Mouse (Mus musculus) heart, adult 11 months (tissue): ENCODE measurements around the gene Lrch4.
A peak's percentile ranks its signal among the peaks of the same experiment; 100 is the strongest.

Experiments used
- DNase-seq: peaks from one replicate; pipeline ENCODE4 v3.0.0; 2022

The Lrch4 gene

GRCm38 (mm10) chr5:137653366-137653765, 24.4 kb downstream of the Lrch4 start:
- DNase-seq = no peak

GRCm38 (mm10) chr5:137654746-137655145, 25.8 kb downstream of the Lrch4 start:
- no peak for DNase-seq

DNA sequence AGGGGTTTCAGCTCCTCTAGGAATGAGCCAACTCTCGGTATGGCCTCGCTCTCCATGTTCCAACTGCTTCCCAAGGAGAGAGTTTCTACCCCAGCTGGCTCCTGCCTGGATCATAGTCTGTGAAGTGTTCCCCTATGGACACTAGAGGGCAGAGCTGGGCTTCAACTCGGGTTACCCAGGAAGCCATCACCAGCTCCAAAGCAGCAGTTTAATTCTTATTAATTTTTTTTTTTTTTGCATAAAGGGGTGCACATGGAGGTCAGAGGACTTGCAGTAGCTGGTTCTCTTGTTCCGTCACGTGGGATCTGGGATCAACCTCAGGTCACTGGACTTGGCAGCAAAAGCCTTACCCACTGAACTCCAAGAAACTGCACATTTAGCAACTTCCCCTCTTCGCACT, 28.1 kb downstream of the Lrch4 start:
- DNase-seq = peak; percentile 97

DNA sequence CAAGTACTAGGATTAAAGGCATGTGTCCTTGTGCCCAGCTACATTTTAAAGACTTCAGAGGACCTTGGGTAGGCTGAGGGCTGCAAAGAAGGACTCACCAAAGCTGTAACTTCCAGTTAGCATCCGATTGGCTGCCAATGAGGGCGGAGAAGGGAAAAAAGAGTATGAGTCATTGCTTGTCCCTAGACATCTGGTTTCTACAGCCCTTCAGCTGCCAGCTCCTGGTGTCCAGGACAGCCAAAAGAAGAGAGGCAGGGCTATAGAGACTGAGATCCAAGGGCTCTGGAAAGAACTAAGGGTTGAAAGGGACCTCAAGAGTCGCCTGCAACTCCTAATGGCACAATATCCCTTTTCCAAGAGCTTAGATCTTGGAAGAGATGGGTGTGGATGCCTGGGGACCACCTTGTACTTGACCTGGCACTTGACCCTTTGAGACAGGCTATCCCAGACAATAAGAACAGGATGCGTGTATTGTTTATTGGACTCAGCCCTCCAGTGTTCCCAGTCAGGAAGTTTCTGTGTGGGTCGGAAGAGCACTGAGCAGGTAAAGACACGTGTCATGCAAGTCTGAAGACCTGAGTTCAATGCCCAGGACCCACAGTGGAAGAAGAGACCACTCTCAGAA, 31.3 kb downstream of the Lrch4 start:
- DNase-seq = peak; percentile 99

DNA sequence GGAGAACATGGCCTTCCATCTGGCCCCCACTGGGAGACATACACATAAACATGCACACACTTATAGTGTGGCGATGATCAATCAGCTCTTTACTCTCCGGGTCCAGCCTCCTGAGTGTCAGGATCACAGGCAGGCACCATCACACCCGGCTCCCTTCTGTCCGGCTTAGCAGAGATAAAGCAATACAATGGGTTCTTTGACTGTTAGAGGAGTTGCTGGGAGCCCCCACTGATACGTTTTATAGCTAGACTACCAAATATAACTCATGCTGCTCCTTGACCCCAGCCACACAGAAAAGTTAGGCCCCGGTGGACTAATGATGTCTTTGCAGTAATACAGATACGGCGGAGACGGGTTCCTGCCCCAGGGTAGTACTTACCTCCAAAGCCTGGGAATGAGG, 34.1 kb downstream of the Lrch4 start:
- no peak for DNase-seq

- peak; percentile 96 for DNase-seq
Measured at GRCm38 (mm10) chr5:137668971-137669370, 40.0 kb downstream of the Lrch4 start.

DNA sequence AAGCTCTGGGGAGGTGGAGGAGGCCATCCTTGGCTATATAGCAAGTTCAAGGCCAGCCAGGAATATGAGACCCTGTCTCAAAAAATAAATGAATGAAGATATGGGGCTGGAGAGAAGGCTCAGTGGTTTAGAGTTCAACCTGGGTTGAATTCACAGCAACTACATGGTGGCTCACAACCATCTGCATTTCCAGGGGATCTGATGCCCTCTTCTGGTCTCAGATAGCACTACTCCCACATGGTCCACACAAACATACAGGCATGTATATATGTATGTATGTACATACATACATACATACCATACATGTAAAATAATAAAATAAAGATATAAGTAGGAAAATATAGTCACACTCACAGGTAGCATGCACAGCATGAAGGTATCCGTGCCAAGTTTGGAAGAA, 41.3 kb downstream of the Lrch4 start:
- DNase-seq = no peak

DNA sequence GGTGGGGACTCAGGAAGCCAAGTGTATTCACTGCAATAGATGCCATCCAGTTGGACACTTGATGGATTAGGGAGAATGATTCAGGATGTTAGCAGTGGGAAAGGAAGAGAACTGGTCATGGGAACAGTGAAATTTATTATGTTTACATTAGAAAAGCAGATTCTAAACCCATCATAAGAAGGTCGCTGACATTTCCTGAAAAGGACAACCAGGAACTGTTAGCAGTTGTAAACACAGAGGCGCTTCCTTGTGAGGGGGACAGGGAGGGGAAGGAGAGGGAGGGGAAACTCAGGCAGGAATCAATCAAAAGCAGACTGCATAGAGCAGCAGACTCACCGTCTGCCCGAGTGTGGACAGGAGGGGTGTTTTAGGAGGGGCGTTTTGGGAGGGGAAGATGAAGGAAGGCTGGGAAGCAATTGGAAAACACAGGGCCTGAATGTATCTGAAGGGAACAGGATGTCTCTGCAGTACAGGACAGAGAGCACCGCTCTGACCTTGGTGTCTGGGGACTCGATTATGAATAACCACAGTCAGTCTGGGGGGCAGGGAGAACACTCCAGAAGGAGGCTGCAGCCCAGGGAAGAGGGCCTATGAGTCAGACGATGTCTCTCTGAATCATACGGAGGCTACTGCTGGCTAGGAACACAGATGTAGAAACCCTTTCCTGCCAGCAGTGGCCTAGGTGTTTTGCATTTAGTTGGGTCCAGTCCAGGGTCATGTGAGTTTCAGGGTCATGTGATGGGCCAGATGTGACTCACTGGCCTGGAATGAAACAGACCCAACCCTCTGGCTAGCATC, 42.7 kb downstream of the Lrch4 start:
- DNase-seq = peak; percentile 99

DNA sequence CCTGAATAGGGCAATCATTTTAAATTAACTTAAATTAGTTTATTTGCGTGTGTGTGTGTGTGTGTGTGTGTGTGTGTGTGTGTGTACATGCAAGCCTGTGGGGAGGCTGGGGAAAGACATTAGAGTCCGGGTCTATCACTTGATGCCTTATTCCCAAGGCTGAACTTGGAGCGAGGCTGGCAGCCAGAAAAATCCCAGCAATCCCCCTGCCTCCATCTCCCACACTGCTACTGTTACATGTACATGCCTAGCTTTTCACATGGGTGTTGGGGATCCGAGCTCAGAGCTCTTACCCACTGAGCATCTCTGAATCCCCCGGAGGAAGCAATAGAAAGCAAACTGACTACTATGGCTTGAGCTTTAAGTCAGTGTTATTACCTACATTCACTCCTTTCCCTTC, 43.4 kb downstream of the Lrch4 start:
- peak; percentile 92 for DNase-seq

DNA sequence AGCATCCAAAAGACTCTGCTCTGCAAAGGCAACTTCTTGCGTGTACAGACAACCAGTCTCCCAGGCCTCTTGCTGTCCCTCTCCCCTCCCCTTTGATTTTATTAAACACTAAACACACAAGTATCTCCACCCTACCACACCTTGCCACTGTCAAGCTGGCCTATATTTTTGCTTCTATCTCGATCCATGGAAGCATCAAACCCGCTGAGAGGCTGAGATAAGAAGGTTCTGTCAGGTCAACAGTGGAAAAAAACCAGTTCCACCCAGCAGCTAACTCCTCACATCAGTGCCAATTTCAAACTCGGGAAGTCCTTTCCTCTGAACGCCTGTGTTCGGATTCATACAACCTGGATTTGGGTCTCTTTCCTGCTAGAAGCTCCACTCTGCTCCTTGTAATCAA, 44.1 kb downstream of the Lrch4 start:
- peak; percentile 85 for DNase-seq

GRCm38 (mm10) chr5:137674786-137675185, 45.9 kb downstream of the Lrch4 start:
- DNase-seq = no peak

- DNase-seq = no peak
Measured at GRCm38 (mm10) chr5:137677859-137678258, 48.9 kb downstream of the Lrch4 start.

GRCm38 (mm10) chr5:137678736-137679135, 49.8 kb downstream of the Lrch4 start:
- DNase-seq = peak; percentile 74

- no peak for DNase-seq
Measured at GRCm38 (mm10) chr5:137679726-137680125, 50.8 kb downstream of the Lrch4 start.

GRCm38 (mm10) chr5:137682526-137682925, 53.6 kb downstream of the Lrch4 start:
- no peak for DNase-seq

DNA sequence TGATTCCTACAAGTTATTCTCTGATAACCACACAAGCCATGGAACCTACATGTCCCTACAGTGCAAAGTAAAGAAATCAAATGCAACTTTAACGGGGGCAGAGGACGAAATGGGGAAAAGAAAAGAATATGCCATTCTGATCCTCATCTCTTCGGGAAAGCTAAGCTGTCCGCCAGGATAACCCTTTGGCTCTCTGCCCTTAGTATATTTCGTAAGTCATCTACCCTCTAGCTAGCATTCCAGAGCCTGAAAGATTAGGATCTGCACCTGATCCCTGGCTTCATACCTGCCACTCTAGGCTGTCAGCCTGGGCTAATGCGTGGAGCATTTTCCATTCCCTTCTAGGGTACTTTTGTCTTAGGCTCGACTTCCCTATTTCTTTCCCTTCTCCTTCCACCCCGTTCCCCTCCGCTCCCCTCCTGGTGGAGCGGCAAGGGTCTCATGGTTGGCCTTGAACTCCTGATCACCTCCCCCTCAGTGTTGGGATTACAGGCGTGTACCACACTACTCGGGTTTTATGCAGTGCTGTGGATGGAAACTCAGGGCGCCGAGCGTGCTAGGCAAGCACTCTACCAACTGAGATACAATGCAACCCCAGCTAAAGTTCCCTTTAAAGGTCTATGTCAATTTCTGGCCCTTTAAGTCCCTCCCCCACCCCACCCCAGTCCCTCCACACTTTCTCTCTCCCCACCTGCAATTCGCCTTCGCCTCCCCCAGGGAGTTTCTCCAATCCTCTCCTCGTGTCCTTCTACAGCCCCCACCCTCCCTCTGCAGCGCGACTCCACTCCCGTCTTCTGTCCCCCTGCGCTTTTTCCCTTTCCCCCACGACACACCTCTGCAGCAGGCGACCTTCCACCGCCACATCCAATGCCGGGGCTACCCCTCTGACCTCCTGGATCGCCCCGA, 54.7 kb downstream of the Lrch4 start:
- peak; percentile 95 for DNase-seq

DNA sequence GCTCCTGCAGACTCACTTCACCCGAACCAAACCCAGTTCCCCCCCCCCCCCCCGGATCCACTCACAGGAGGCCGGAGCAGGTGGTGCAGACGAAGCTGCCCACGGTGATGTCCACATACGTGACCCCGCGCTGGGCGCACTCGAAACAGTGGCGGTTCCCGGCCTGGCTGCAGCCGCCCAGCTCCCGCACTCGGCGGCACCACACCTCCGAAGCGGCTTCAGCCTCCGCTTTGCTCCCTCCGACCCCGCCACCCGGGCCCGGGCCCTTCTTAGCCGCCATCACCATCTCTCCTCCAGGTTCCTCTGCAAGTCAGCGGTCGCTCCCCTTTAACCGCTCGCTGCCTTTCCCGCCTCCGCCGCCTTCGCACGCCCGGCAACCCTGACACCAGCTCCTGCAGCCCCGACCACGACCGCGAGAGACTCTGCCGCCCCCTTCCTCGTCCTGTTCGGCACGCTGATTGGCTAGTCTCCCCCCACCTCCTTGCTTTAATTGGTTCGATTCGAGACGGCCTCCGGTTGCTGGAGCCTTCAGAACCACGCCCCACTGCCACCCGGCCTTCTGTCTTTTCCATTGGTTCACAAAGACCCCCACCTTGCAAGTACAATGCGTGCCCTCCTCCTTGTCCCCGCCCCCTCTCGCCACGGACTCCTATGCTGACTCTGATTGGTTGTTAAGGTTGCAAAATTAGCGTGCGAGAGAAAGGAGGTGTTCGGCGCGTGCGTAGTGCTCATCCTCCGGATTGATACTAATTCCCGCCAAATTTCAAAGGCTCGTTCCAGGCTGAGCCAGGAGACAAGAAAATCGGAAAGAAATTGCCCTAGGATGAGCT, 55.6 kb downstream of the Lrch4 start, which contains the start of gene Agfg2:
TSS of gene Agfg2 (minus strand) at position 433 of the 830 bp plus-strand sequence.
- peak; percentile 100 for DNase-seq

DNA sequence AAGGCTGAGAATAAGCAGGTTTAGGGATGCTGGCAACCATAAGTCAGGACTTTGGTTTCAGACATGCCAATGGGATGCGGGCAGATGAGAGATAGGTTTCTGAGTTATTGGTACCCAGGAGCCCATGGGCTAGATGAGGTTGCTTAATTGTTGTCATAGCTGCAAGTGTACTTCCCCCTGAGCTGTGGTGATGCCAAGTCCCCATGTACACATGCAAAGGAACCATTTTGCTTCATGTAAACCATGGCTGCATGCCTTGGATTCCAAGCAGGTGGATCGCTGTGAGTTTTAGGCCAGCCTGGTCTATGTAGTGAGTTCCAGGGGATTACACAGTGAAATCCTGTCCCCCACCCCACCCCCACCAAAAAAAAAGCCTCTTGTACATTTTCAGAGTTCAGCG, 56.7 kb downstream of the Lrch4 start:
- DNase-seq = no peak

DNA sequence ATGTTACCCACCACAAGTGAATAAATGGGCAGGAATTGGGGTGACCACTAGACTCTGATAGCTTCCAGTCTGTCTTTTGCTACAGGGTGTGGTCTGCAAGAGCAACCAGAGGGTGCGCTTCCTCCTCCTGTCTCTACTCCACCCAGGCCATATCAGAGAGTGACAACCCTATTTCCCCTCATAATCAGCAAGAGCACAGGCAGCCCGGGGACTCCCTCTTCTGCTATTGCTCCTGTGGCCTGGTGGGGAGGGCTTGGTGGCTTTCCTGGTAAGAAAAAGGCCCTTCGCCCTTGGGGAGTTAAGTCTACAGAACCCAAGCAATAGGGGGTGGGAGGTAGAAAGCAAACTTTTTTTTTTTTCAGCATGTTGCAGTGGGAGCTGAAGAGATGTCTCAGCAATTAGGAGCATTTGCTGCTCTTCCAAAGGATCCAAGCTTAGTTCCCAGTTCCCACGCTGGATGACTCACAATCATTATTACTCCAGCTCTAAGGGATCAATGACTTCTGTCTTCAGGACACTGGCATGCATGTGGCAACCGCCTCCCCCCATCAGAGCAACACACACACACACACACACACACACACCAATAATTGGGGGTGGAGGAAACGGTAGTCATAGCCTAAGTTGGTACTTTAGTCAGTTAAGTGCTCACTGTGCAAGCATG, 57.3 kb downstream of the Lrch4 start:
- DNase-seq = no peak

GRCm38 (mm10) chr5:137689974-137690373, 61.1 kb downstream of the Lrch4 start:
- no peak for DNase-seq

DNA sequence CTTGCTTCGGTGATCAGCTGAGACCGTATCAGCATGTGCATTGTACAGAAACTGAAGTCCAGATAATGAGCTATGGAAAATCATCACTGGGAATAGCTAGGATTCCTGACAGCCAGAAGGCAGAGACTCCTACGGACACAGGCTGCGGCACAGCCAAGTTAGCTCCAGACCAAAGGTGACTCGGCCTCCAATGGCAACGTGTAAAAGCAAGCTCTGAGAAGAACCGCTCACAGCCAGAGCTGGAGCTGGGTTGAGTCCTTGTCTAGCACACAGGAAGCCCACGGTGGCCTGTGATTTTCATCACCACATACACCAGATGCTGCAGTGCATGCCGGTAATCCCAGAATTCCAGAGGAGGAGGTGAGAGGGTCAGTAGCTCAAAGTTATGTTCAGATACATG, 61.6 kb downstream of the Lrch4 start:
- no peak for DNase-seq
